In genomic region chr10:94034876-94035657, GRCm38 (mm10) we compare ENCODE assay signal across 8 mouse cellular contexts. TPM values are rescaled to one million over a fixed set of nuclear protein-coding genes. Genes with fewer than 3 reads are reported as not detected.
DNase-seq lines count a peak whose midpoint lies in the region; ATAC-seq and TF ChIP-seq lines count a peak whose summit lies in the region.

No protein-coding gene starts in this region.

- H3K36me3 ChIP-seq in G1E (replicated peaks) = peaks cover 17% of the 10 kb centered on the region
- no peaks in the 10 kb centered on the region for H3K36me3 ChIP-seq in heart, embryonic 15.5 days
- H3K36me3 ChIP-seq in macrophage (ENCODE audit: inconsistent target) = 0 out of 2 replicates have a peak, but pooled peaks cover 2% of the 10 kb centered on the region

- peaks cover 25% of the 10 kb centered on the region for H3K4me1 ChIP-seq in G1E (ENCODE audit: insufficient read depth, low read depth, low read length)
- H3K4me1 ChIP-seq in heart, embryonic 15.5 days (replicated peaks) = peaks cover 11% of the 10 kb centered on the region

- WGBS in heart, embryonic 15.5 days = 1% methylated on average over 30 of the region's 30 CpGs
- WGBS in macrophage (ENCODE audit: missing documents) = 6% methylated on average over 25 of the region's 30 CpGs

- H3K4me3 ChIP-seq in G1E (ENCODE audit: low read depth, low read length) (peak overlapping the region; percentile 92), macrophage (ENCODE audit: inconsistent target) (peak overlapping the region; percentile 88)
- peak overlapping the region; percentile 70 for H3K4me3 ChIP-seq in heart, embryonic 15.5 days

- no peaks in the 10 kb centered on the region for H3K27me3 ChIP-seq in G1E (ENCODE audit: insufficient read depth, low read length)
- no peaks in the 10 kb centered on the region for H3K27me3 ChIP-seq in heart, embryonic 15.5 days

- peak overlapping the region; percentile 71 for H3K9ac ChIP-seq in heart, embryonic 15.5 days

- TF ChIP-seq CTCF in G1E (IDR thresholded peaks at IDR 0.05; ENCODE audit: low read depth, low read length) = no peak

- peaks cover 91% of the 10 kb centered on the region for H3K79me2 ChIP-seq in macrophage (ENCODE audit: inconsistent target)

- DNase-seq in cerebellum, adult 9-10 months = peak; percentile 70
- no peak for DNase-seq in cerebellum, adult 11-12 months
- peak; percentile 56 for DNase-seq in G1E (ENCODE audit: low spot score)
- peak; percentile 71 for DNase-seq in embryo, embryonic 10.5 days (ENCODE audit: low spot score)
- peak; percentile 74 to 84 for DNase-seq in kidney, postnatal 4 days
- DNase-seq in spleen, postnatal 36 days (ENCODE audit: low spot score in 2 of 2) = peak; percentile 59 to 74

- ATAC-seq in G1E (ENCODE audit: extremely low read depth, insufficient number of reproducible peaks, low FRiP score, poor library complexity, severe bottlenecking) = peak; percentile 48
- peak; percentile 68 for ATAC-seq in heart, embryonic 15.5 days (replicated peaks; ENCODE audit: insufficient number of reproducible peaks, insufficient read depth, low FRiP score, low read depth)

- H3K4me2 ChIP-seq in heart, embryonic 15.5 days = peak overlapping the region; percentile 69

- H3K27ac ChIP-seq in heart, embryonic 15.5 days = peak overlapping the region; percentile 44
- H3K27ac ChIP-seq in macrophage = peak overlapping the region; percentile 68

- no peaks in the 10 kb centered on the region for H3K9me3 ChIP-seq in G1E (replicated peaks)
- no peaks in the 10 kb centered on the region for H3K9me3 ChIP-seq in heart, embryonic 15.5 days (replicated peaks)

RNA-seq across cellular contexts. Expression of gene Vezt, which starts 0.6 kb away (rescaled TPM):
- total RNA-seq in G1E (2014; fragmentation: Nextera tagmentation) (30.6 and 35.7 TPM in 2 replicates), G1E (2017) (13.2 and 13.4 TPM in 2 replicates)
- polyA plus RNA-seq in G1E (2012) (2.9 and 3.5 TPM in 2 replicates), macrophage (2018) (11.2 to 15.9 TPM (median 13.0 TPM) in 3 replicates)
- 23.6 and 24.5 TPM in 2 replicates for polyA plus RNA-seq in heart, embryonic 15.5 days (2015; fragmentation: Nextera tagmentation; extraction: Ambion mirVana)
- total RNA-seq in macrophage (2018; cell fraction: chromatin; rRNA removed) = 100 to 1,000 TPM in 4 of 26 experiments, 10 to 100 TPM in 22; 33.5 to 274 (median 73.5) TPM
- total RNA-seq in macrophage (2018; cell fraction: cytosol; rRNA removed) = 10 to 100 TPM; 10.6 to 18.7 (median 13.8) TPM
- total RNA-seq in macrophage (2018; cell fraction: nucleus; rRNA removed) = 100 to 1,000 TPM in 2 of 26 experiments, 10 to 100 TPM in 24; 21.5 to 227 (median 47.7) TPM

RNA-seq across cellular contexts. Expression of gene Fgd6, which starts 0.7 kb away (rescaled TPM):
- total RNA-seq in G1E (2014; fragmentation: Nextera tagmentation) = 28.3 and 34.5 TPM in 2 replicates
- total RNA-seq in G1E (2017) = 7.4 and 7.5 TPM in 2 replicates
- 1.1 and 1.4 TPM in 2 replicates for polyA plus RNA-seq in G1E (2012)
- polyA plus RNA-seq in heart, embryonic 15.5 days (2015; fragmentation: Nextera tagmentation; extraction: Ambion mirVana) = 2.1 and 2.3 TPM in 2 replicates
- total RNA-seq in macrophage (2018; cell fraction: chromatin; rRNA removed) = 100 to 1,000 TPM in 4 of 26 experiments, 10 to 100 TPM in 22; 19.9 to 164 (median 75.1) TPM
- total RNA-seq in macrophage (2018; cell fraction: cytosol; rRNA removed) = 10 to 100 TPM in 24 of 26 experiments, 1 to 10 TPM in 2; 6.4 to 18.8 (median 15.0) TPM
- 10 to 100 TPM; 15.3 to 90.5 (median 39.3) TPM for total RNA-seq in macrophage (2018; cell fraction: nucleus; rRNA removed)
- polyA plus RNA-seq in macrophage (2018) = 10.3 to 11.7 TPM (median 10.9 TPM) in 3 replicates
